Mouse (Mus musculus) cerebellum, adult 11-12 months (tissue): ENCODE measurements around the gene Fscn1.

Source experiments
- DNase-seq: peaks from one replicate; pipeline ENCODE4 v3.0.0; 2022

Fscn1 gene

GRCm38 (mm10) chr5:142959576-142960556 lies at the start of gene Fscn1:
Fscn1 (plus strand) TSS chr5:142960343.
- peak; percentile 30 for DNase-seq

GRCm38 (mm10) chr5:142911629-142912028 lies 48.5 kb upstream of the Fscn1 start:
- no peak for DNase-seq

- no peak for DNase-seq
Observed at GRCm38 (mm10) chr5:142912320-142912719, 47.8 kb upstream of the Fscn1 start.

- DNase-seq = no peak
Observed at GRCm38 (mm10) chr5:142912739-142913138, 47.4 kb upstream of the Fscn1 start.

GRCm38 (mm10) chr5:142915231-142915630 lies 44.9 kb upstream of the Fscn1 start:
- no peak for DNase-seq

GRCm38 (mm10) chr5:142916593-142916992 lies 43.5 kb upstream of the Fscn1 start:
- DNase-seq = no peak

- DNase-seq = no peak
Observed at GRCm38 (mm10) chr5:142917402-142917801, 42.7 kb upstream of the Fscn1 start.

- DNase-seq = no peak
Observed at GRCm38 (mm10) chr5:142920311-142921073, 39.7 kb upstream of the Fscn1 start.

- DNase-seq = no peak
Observed at GRCm38 (mm10) chr5:142921074-142921459, 39.1 kb upstream of the Fscn1 start.

GRCm38 (mm10) chr5:142922251-142922650 lies 37.9 kb upstream of the Fscn1 start:
- DNase-seq = no peak

GRCm38 (mm10) chr5:142923781-142924180 lies 36.4 kb upstream of the Fscn1 start:
- no peak for DNase-seq

GRCm38 (mm10) chr5:142924336-142924959 lies 35.7 kb upstream of the Fscn1 start:
- no peak for DNase-seq

GRCm38 (mm10) chr5:142926204-142926939 lies 33.8 kb upstream of the Fscn1 start:
- no peak for DNase-seq

GRCm38 (mm10) chr5:142926940-142927228 lies 33.3 kb upstream of the Fscn1 start:
- DNase-seq = no peak

GRCm38 (mm10) chr5:142927341-142927930 lies 32.7 kb upstream of the Fscn1 start:
- no peak for DNase-seq

GRCm38 (mm10) chr5:142928749-142929399 lies 31.3 kb upstream of the Fscn1 start:
- no peak for DNase-seq

GRCm38 (mm10) chr5:142929400-142929752 lies 30.8 kb upstream of the Fscn1 start:
- DNase-seq = no peak

- no peak for DNase-seq
Observed at GRCm38 (mm10) chr5:142931241-142931745, 28.9 kb upstream of the Fscn1 start.

- DNase-seq = peak; percentile 78
Observed at GRCm38 (mm10) chr5:142932084-142932685, 28.0 kb upstream of the Fscn1 start.

GRCm38 (mm10) chr5:142932731-142933130 lies 27.4 kb upstream of the Fscn1 start:
- DNase-seq = no peak

GRCm38 (mm10) chr5:142935642-142936335 lies 24.4 kb upstream of the Fscn1 start:
- peak; percentile 87 for DNase-seq
